Mouse (Mus musculus): ENCODE results near the gene Gsk3a. TPM values are rescaled to one million over a fixed set of nuclear protein-coding genes. Genes with fewer than 3 reads are reported as not detected.

Gsk3a gene
- polyA plus RNA-seq, 1 experiment from 2014 or later, result 23.4 TPM

DNA sequence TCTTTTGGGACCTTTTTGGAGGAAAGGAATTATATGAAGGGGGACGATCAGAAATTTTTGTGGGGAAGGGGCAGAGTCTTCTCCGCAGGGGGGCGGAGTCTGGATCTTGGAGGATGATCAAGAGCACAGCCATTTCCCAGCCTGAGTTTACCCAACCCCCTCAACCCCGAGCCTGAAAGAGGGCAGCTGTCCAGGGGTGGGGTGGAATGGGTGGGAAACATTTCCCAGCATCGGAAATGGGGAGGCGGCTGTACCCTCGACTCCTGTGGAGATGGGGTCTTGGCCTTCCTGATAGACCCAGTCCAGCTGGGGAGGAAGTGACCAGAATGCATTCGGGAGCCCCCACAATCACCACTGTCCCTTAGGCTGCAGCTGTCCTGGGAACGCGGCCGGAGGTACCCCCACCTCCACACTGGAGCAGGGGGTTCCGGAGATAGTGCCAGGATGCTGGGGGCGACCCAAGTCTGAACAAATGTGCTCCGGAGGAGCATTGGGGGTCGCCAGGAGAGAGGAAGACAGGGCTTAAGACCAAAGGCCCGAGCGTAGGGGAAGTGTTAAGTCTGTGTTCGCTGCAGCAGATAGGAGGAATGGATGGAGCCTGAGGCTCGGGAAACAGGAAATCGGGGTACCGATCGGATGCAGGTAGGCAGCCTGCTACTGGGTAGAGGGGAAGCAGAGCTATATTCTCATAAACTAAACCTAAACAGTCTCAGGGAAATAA is 13.6 kb upstream of the Gsk3a start:
- DNase-seq (ENCODE audit: low spot score) (no peak), ATAC-seq (ENCODE audit: low FRiP score) (peak; percentile 15; the same call in 1 of the 2 replicates)
- Histone ChIP-seq H3K27ac (peak overlapping the region; percentile 69), H3K9me3 (ENCODE audit: control insufficient read depth, low read length) (no peaks in the 10 kb centered on the region), H3K4me3 (replicated peaks; ENCODE audit: low read length) (peak overlapping the region; percentile 76), H3K27me3 (ENCODE audit: control insufficient read depth, insufficient read depth, low read length) (no peaks in the 10 kb centered on the region), H3K36me3 (replicated peaks; ENCODE audit: control insufficient read depth, insufficient read depth) (no peaks in the 10 kb centered on the region), H3K4me2 (replicated peaks) (peak overlapping the region; percentile 100), H3K9ac (peak overlapping the region; percentile 41), H3K4me1 (replicated peaks; ENCODE audit: control insufficient read depth, insufficient read depth, low read length) (peaks cover 33% of the 10 kb centered on the region)
- 2% methylated on average over 22 of the region's 22 CpGs for WGBS

DNA sequence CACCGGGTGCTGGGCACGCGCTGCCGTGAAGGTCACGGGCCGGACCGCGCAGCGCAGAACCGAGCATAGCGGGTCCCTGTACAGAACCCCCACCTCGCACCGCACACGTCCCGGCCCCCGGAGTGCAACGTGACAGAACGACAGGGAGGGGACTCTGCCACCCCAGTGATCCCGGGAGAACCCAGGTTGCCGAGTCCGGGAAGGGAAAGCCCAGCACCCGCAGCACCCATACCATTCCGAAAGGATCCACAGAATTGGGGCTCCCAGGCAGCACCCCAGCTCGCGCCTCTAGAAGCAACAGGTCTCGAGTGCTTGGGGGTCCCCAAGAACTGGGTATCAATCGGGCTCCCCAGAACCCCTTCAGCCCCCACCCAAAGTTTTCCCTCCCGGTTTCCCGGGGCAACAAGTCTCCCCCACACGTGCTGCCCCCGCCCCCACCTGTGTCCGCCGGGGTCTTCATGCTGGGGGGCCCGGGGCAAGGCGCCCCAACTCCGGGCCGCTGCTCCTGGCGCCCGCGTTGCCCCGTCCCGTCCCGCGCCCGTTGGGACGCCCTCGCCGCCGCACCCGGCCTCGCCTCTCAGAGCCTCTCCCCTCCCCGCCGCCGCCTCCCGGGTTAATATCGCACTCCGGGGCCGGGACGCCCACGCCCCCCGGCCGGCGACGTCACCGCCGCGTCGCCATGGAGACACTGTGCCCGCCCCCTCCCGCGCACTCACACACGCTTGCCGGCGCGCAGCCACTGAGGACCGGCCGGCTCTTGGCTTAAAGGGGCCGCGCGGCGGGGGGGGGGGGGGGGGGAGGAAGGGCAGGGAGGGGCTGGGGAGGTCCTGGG is 12.7 kb upstream of the Gsk3a start, which contains the start of gene Erf:
Gene Erf (minus strand): TSS at position 621 of the 832 bp plus-strand sequence.
- Histone ChIP-seq H3K27ac (peak within 1 kb of the TSS; percentile 88), H3K4me2 (replicated peaks) (peak within 1 kb of the TSS; percentile 100), H3K4me1 (replicated peaks; ENCODE audit: control insufficient read depth, insufficient read depth, low read length) (peaks cover 36% of the 10 kb centered on the region), H3K27me3 (ENCODE audit: control insufficient read depth, insufficient read depth, low read length) (no peaks in the 10 kb centered on the region), H3K36me3 (replicated peaks; ENCODE audit: control insufficient read depth, insufficient read depth) (no peaks in the 10 kb centered on the region), H3K4me3 (replicated peaks; ENCODE audit: low read length) (peak within 1 kb of the TSS; percentile 76), H3K9me3 (ENCODE audit: control insufficient read depth, low read length) (no peaks in the 10 kb centered on the region), H3K9ac (peak within 1 kb of the TSS; percentile 74)
- DNase-seq (ENCODE audit: low spot score) (peak; percentile 86), ATAC-seq (ENCODE audit: low FRiP score) (peak; percentile 81)
- WGBS, result under 1% methylated on average over 76 of the region's 81 CpGs

- peak overlapping the region; percentile 88 for H3K27ac ChIP-seq
- ATAC-seq (ENCODE audit: low FRiP score) (peak; percentile 49; the same call in 1 of the 2 replicates), DNase-seq (ENCODE audit: low spot score) (peak; percentile 60)
- 1% methylated on average over 41 of the region's 73 CpGs for WGBS
- H3K4me1 ChIP-seq (replicated peaks; ENCODE audit: control insufficient read depth, insufficient read depth, low read length), result peaks cover 36% of the 10 kb centered on the region
- H3K9ac ChIP-seq, result peak overlapping the region; percentile 74
- no peaks in the 10 kb centered on the region for H3K9me3 ChIP-seq (ENCODE audit: control insufficient read depth, low read length)
- peak overlapping the region; percentile 76 for H3K4me3 ChIP-seq (replicated peaks; ENCODE audit: low read length)
- no peaks in the 10 kb centered on the region; the same call in 1 of the 2 replicates for H3K36me3 ChIP-seq (replicated peaks; ENCODE audit: control insufficient read depth, insufficient read depth)
- H3K4me2 ChIP-seq (replicated peaks), result peak overlapping the region; percentile 100
- no peaks in the 10 kb centered on the region for H3K27me3 ChIP-seq (ENCODE audit: control insufficient read depth, insufficient read depth, low read length)
Measured at GRCm38 (mm10) chr7:25249314-25250140, 11.9 kb upstream of the Gsk3a start.

DNA sequence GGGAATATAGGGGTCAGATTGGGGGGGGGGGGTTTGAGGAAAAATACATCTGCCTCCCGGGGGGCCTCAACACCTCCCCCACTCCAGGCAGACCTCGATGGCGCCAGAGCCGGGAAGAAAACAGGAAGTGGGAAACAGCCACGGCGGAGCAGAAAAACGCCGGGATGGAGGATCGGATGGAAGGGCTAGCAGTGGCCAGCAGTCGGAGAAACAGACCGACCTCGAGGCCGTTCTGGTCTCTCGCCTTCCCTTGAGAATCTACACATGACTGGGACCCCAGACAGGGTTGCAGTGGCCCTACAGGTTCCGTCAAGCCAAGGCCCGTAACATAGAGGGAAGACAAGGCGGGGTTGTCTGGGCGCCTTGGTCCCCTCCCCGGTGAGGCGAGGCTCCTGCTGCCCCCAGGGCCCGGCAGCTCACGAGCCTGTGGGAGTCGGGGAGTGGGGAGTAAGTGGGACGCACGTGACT is 11.2 kb upstream of the Gsk3a start:
- H3K4me2 ChIP-seq (replicated peaks), result peak overlapping the region; percentile 100
- ATAC-seq (ENCODE audit: low FRiP score) (peak; percentile 7; the same call in 1 of the 2 replicates), DNase-seq (ENCODE audit: low spot score) (no peak)
- 0% methylated on average over 25 of the region's 25 CpGs for WGBS
- no peaks in the 10 kb centered on the region for H3K9me3 ChIP-seq (ENCODE audit: control insufficient read depth, low read length)
- peaks cover 36% of the 10 kb centered on the region for H3K4me1 ChIP-seq (replicated peaks; ENCODE audit: control insufficient read depth, insufficient read depth, low read length)
- H3K36me3 ChIP-seq (replicated peaks; ENCODE audit: control insufficient read depth, insufficient read depth), result no peaks in the 10 kb centered on the region; the same call in 1 of the 2 replicates
- no peaks in the 10 kb centered on the region for H3K27me3 ChIP-seq (ENCODE audit: control insufficient read depth, insufficient read depth, low read length)
- H3K9ac ChIP-seq, result peak overlapping the region; percentile 74
- H3K27ac ChIP-seq, result peak overlapping the region; percentile 88
- peak overlapping the region; percentile 76 for H3K4me3 ChIP-seq (replicated peaks; ENCODE audit: low read length)

GRCm38 (mm10) chr7:25248018-25248647 is 10.5 kb upstream of the Gsk3a start:
- no peaks in the 10 kb centered on the region for H3K9me3 ChIP-seq (ENCODE audit: control insufficient read depth, low read length)
- peak; percentile 25; the same call in 1 of the 2 replicates for ATAC-seq (ENCODE audit: low FRiP score)
- peaks cover 36% of the 10 kb centered on the region for H3K4me1 ChIP-seq (replicated peaks; ENCODE audit: control insufficient read depth, insufficient read depth, low read length)
- peak overlapping the region; percentile 76 for H3K4me3 ChIP-seq (replicated peaks; ENCODE audit: low read length)
- DNase-seq (ENCODE audit: low spot score), result no peak
- peak overlapping the region; percentile 100 for H3K4me2 ChIP-seq (replicated peaks)
- no peaks in the 10 kb centered on the region for H3K27me3 ChIP-seq (ENCODE audit: control insufficient read depth, insufficient read depth, low read length)
- H3K36me3 ChIP-seq (replicated peaks; ENCODE audit: control insufficient read depth, insufficient read depth), result no peaks in the 10 kb centered on the region; the same call in 1 of the 2 replicates
- H3K27ac ChIP-seq, result peak overlapping the region; percentile 88
- peak overlapping the region; percentile 74 for H3K9ac ChIP-seq
- WGBS, result 2% methylated on average over 18 of the region's 18 CpGs

DNA sequence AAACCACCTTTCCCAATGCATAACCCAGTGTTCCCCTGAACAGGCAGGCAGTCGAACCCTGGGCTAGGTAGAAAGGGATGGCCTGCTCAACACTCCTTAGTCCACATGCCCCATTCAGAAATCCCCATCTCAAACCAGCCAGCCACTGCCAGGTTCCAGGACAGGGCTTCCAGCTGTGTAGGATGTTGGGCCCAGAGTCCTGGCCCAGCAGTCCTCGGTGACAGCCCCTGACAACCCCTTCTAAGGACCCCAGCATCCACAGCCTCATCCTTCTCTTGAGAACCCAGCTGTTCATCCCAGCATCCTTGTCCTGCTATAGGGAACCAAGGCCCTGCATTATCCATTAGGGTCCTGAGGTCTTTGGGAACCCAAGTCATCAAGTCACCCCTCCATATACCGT is 9.8 kb upstream of the Gsk3a start:
- Histone ChIP-seq H3K4me3 (replicated peaks; ENCODE audit: low read length) (peak overlapping the region; percentile 76), H3K4me2 (replicated peaks) (peak overlapping the region; percentile 100), H3K27me3 (ENCODE audit: control insufficient read depth, insufficient read depth, low read length) (no peaks in the 10 kb centered on the region), H3K4me1 (replicated peaks; ENCODE audit: control insufficient read depth, insufficient read depth, low read length) (peaks cover 36% of the 10 kb centered on the region), H3K27ac (peak overlapping the region; percentile 88), H3K9me3 (ENCODE audit: control insufficient read depth, low read length) (no peaks in the 10 kb centered on the region), H3K9ac (peak overlapping the region; percentile 74), H3K36me3 (replicated peaks; ENCODE audit: control insufficient read depth, insufficient read depth) (no peaks in the 10 kb centered on the region; the same call in 1 of the 2 replicates)
- WGBS, result 18% methylated on average over 3 of the region's 3 CpGs
- DNase-seq (ENCODE audit: low spot score) (no peak), ATAC-seq (ENCODE audit: low FRiP score) (no peak)

- Histone ChIP-seq H3K9me3 (ENCODE audit: control insufficient read depth, low read length) (no peaks in the 10 kb centered on the region), H3K4me1 (replicated peaks; ENCODE audit: control insufficient read depth, insufficient read depth, low read length) (peaks cover 31% of the 10 kb centered on the region), H3K4me2 (replicated peaks) (peak overlapping the region; percentile 100), H3K36me3 (replicated peaks; ENCODE audit: control insufficient read depth, insufficient read depth) (no peaks in the 10 kb centered on the region; the same call in 1 of the 2 replicates), H3K4me3 (replicated peaks; ENCODE audit: low read length) (peak overlapping the region; percentile 76; the same call in 1 of the 2 replicates), H3K9ac (peak overlapping the region; percentile 74), H3K27me3 (ENCODE audit: control insufficient read depth, insufficient read depth, low read length) (no peaks in the 10 kb centered on the region), H3K27ac (peak overlapping the region; percentile 88)
- DNase-seq (ENCODE audit: low spot score) (no peak), ATAC-seq (ENCODE audit: low FRiP score) (no peak)
- 63% methylated on average over 4 of the region's 4 CpGs for WGBS
Measured at GRCm38 (mm10) chr7:25246759-25247137, 9.1 kb upstream of the Gsk3a start.

- ATAC-seq (ENCODE audit: low FRiP score), result no peak
- peak overlapping the region; percentile 74; the same call in 1 of the 2 replicates for H3K9ac ChIP-seq
Measured at GRCm38 (mm10) chr7:25246079-25246758, 8.6 kb upstream of the Gsk3a start.

More at GRCm38 (mm10) chr7:25246079-25246758, 8.6 kb upstream of the Gsk3a start:
- peak; percentile 43 for DNase-seq (ENCODE audit: low spot score)
- peaks cover 26% of the 10 kb centered on the region for H3K4me1 ChIP-seq (replicated peaks; ENCODE audit: control insufficient read depth, insufficient read depth, low read length)
- H3K27ac ChIP-seq, result peak overlapping the region; percentile 88
- H3K4me2 ChIP-seq (replicated peaks), result peak overlapping the region; percentile 100
- H3K36me3 ChIP-seq (replicated peaks; ENCODE audit: control insufficient read depth, insufficient read depth), result no peaks in the 10 kb centered on the region; the same call in 1 of the 2 replicates
- peak overlapping the region; percentile 76; the same call in 1 of the 2 replicates for H3K4me3 ChIP-seq (replicated peaks; ENCODE audit: low read length)
- no peaks in the 10 kb centered on the region for H3K9me3 ChIP-seq (ENCODE audit: control insufficient read depth, low read length)
- no peaks in the 10 kb centered on the region for H3K27me3 ChIP-seq (ENCODE audit: control insufficient read depth, insufficient read depth, low read length)
- WGBS, result 64% methylated on average over 20 of the region's 20 CpGs

Measured in hindbrain, embryonic 14.5 days (tissue).